Mouse (Mus musculus): ENCODE measurements at regions not wholly inside any gene's neighbourhood (a gene's known extent, or its start where the extent isn't known, plus 50 kb on each side); places are given as distances from the start of the nearest gene placed in this dataset.
A peak's percentile ranks its signal among the peaks of the same experiment; 100 is the strongest.

DNA sequence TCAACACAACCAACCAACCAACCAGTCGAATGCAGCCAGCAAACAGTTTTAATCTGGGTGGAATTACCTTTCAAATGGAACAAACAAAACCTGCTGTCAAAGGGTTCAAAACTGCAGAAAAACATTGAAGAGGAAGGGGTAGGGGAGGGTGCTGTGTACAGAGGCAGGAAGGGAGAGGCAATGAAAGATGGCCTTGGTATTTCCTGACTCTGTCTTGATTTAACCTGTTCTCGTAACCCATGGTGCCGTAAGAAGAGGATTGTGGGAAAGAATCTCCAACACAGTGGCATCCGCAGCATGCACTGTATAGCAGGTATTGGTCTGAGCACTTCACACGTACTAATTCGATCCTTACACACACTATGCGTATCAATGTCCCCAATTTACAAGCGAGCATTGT is 88.8 kb upstream of the Rbms1 start:
- ATAC-seq (ENCODE audit: extremely low read depth, insufficient number of reproducible peaks, low FRiP score, poor library complexity, severe bottlenecking) = 0 out of 2 replicates have a peak, but pooled peaks have one; percentile 16

DNA sequence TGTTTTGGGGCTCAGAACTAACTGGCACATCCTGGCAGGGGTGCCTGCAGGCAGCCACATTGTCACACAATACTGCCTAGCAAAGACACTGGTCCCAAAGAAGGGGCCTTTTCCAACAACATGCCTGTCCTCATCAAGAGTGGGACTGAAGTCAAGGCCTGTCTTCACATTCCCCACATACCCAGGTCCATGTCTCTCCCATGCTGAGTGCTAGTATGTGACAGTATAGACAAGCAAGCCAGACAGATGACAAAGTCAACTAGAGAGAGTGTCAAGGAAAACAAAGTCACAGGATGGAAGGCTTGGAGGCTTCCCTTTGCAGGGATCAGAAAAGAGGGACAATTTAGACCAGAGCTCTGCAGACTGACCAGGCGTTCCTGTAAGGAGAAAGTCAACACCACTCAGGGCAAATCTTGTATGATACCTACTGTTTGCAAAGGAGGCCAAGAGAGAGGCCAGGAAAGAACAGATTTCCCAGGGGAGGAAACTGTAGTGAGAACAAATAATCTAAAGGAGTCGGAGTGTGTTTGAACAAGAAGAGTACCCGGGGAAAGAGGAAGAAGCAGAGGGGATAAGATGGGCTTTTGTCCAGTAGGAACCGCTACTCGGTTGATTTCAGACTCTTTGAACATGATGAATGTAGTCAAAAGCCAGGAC is 83.2 kb upstream of the Rbms1 start:
- no peak for ATAC-seq (ENCODE audit: extremely low read depth, insufficient number of reproducible peaks, low FRiP score, poor library complexity, severe bottlenecking)

DNA sequence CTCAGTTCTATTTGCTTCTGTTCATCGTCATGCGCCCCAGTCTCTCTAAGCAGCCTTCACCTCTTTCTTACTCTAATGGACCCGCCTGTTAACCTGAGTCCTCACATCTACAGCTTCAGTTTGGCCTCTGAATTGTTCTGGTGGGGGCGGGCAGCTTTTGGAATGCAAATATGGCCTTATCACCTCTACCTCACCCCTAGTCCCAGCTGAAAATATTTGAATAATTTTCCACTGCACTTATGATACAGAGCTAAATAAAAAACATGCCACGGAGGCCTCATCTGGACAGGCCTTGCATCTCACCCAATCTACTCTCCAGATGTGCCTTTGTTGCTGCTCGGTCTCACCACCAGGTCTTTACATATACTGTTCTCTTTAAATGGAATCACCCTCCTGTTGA is 82.5 kb upstream of the Rbms1 start:
- ATAC-seq (ENCODE audit: extremely low read depth, insufficient number of reproducible peaks, low FRiP score, poor library complexity, severe bottlenecking) = no peak

DNA sequence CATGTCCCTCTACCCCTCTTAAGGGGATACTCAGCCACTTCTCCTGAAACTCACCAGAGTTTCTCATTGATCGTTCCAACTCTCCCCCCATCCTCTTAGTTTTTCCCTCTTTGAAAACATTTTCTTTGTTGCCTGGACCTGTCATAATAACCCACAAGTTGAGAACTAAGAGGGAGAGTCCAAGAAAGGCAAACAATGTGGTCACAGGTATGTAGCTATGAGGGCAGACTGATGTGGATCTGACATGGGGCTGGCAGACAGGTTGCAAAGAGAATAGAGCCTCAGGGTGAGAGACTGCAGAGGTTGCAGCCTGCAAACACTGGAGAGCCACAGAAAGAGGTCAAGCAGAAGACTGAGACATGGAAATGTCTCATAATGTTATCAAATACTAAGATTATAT is 69.9 kb upstream of the Rbms1 start:
- no peak for ATAC-seq (ENCODE audit: extremely low read depth, insufficient number of reproducible peaks, low FRiP score, poor library complexity, severe bottlenecking)

DNA sequence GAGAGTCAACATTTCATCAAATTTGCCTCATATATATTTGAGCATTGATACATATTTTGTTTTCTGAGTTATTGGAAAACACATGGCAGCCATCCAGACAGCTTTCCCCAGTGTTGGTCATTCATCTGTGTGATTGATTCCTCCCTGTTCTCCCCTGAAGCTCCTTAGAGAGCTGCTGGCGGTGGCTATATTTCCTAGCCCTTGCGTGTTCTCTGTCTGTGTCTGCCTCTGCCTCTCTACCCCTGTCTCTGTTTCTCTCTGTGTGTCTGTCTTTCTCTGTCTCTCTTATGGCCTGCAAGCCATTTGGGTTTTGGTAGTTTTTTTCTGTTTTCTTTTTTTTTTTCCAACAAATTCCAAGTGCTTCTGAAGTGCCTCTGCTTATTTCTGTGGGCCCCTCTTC is 66.7 kb upstream of the Rbms1 start:
- ATAC-seq (ENCODE audit: extremely low read depth, insufficient number of reproducible peaks, low FRiP score, poor library complexity, severe bottlenecking) = no peak

DNA sequence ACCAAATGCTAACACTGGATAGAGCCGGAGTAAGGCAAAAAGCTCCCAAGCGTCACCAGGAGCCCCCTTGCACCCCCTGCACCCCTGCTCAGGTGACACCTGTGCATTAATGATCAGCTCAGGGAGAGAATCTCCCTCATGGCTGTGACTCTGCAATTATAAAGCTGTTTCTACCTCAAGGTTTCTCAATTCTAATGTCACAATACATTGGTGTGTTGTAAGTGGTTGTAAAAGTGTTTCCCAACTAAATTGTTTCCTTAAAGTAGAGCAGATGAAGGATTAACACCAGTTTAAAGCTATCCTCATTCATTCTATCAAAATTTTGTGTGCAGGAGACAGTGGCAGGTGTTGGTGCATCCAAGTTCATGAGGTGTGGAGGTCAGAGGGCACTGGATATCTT is 65.6 kb upstream of the Rbms1 start:
- ATAC-seq (ENCODE audit: extremely low read depth, insufficient number of reproducible peaks, low FRiP score, poor library complexity, severe bottlenecking) = no peak

DNA sequence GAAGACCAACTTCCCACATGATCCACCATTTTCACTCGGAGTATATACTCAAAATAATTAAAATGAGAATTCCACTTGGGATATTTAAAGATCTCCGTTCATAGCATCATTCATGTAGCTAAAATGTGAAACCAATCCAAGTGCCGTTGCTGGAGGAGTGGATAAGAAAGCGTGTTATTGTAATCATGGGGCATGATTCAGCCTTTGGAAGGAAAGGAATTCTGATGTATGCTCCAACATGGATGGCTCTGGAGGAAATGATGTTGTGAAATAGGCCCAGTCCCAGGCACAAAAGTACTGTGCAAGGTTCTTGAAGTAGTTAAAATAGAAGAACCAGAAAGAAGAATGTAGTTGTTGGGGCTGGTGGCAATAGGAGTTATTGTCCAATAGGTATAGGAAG is 64.7 kb upstream of the Rbms1 start:
- ATAC-seq (ENCODE audit: extremely low read depth, insufficient number of reproducible peaks, low FRiP score, poor library complexity, severe bottlenecking) = no peak

DNA sequence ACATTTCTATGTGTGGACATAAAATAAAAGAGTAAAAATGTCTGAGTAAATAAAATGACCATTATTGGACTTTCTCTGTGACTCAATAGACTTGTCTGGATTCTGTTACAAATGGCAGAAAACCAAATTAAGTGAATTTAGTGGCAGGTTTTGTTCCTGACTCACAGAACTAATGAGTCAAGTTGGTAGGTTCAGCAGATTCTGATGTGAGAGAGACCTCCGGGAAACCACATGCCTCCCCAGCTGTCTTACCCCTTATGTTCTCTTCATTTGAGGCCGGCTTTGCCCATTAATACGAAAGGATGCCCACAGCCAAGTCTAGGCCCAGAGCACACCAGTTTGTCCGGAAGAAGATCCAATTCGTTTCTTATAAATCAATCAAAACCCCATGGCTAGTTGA is 59.4 kb upstream of the Rbms1 start:
- no peak for ATAC-seq (ENCODE audit: extremely low read depth, insufficient number of reproducible peaks, low FRiP score, poor library complexity, severe bottlenecking)

DNA sequence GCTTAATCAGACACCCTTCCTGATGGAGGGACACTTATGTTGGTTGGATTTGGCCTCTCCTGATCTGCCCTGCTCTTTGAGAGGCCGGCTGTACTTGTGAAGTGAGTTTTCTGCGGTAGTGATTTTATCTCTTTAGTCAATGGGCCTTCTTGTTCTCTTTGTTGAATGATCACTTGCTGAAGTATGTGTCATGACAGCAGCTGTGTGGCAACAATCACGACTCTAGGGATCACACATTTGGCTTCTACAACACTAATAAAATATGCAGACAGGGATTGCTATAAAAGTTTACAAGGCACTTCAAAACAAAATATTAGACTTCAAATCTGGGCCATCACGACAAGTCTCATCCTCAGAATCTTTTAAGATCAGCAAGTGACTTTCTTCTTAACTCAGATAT is 57.8 kb upstream of the Rbms1 start:
- no peak for ATAC-seq (ENCODE audit: extremely low read depth, insufficient number of reproducible peaks, low FRiP score, poor library complexity, severe bottlenecking)

DNA sequence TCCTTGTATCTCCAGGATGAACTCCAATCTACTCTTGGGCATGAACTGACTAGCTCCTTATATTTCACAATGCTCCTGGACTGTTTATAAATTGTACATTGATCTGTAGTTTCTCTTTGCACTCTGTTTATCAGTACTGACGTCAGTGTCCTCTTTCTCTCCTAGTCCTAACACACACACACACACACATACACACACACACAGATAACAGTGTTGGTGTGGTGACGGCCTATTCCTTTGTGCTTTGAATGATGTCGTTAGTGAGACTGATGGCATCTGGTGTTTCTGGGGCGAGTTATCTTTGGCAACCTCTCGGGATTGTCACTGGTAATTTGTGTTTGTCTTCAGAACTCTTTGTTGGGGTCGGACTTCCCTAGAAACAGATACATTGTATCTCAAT is 50.0 kb upstream of the Rbms1 start:
- ATAC-seq (ENCODE audit: extremely low read depth, insufficient number of reproducible peaks, low FRiP score, poor library complexity, severe bottlenecking) = no peak
